Comparison of ENCODE assay signal across 9 mouse cellular contexts in genomic region chr4:151095207-151095606, GRCm38 (mm10). TPM values are rescaled to one million over a fixed set of nuclear protein-coding genes. Genes with fewer than 3 reads are reported as not detected.
A peak's percentile ranks its signal among the peaks of the same experiment; 100 is the strongest.
DNase-seq lines count a peak whose midpoint lies in the region; ATAC-seq and TF ChIP-seq lines count a peak whose summit lies in the region.
"Had no signal": no experiment of that assay in that cellular context is flagged by ENCODE, and none has a peak within 500 bp of the region (broad histone marks: within the 10 kb centered on the region; RNA-seq: fewer than 3 reads in every experiment).

No protein-coding gene starts in this region.

- no peaks in the 10 kb centered on the region; the same call in 1 of the 2 replicates for H3K4me1 ChIP-seq in hindbrain, postnatal 0 days (ENCODE audit: insufficient read depth, low read length)
- H3K4me1 ChIP-seq in hindbrain, embryonic 12.5 days: peaks cover 15% of the 10 kb centered on the region
- no peaks in the 10 kb centered on the region for H3K4me1 ChIP-seq in lung, postnatal 0 days (ENCODE audit: insufficient read depth, low read depth, low read length)

- in situ Hi-C loops in Patski (cut with MboI; ENCODE audit: low pct_unique_long_range_greater_than_20kb): no loop called here

- CTCF ChIA-PET in Patski (lab: Charles Lee): interaction anchor here (0.8 to 2.6 kb wide), 4 partner anchors 14 to 45 kb away, joined by 3 to 8 read pairs (median 3); no protein-coding TSS in a partner anchor

- POLR2A ChIA-PET in Patski (lab: Charles Lee): no interaction called here

- no peak overlapping the region for H3K9ac ChIP-seq in hindbrain, postnatal 0 days (replicated peaks; ENCODE audit: low read length)
- H3K9ac ChIP-seq in hindbrain, embryonic 12.5 days: no peak overlapping the region
- no peak overlapping the region for H3K9ac ChIP-seq in lung, postnatal 0 days (replicated peaks; ENCODE audit: low read depth)
- H3K9ac ChIP-seq: limb, embryonic 13.5 days had no signal

- peak; percentile 61; the same call in 1 of the 2 replicates for ATAC-seq in hindbrain, postnatal 0 days
- ATAC-seq in hindbrain, embryonic 12.5 days (ENCODE audit: low FRiP score): no peak
- no peak for ATAC-seq in Patski
- no peak for ATAC-seq in lung, postnatal 0 days

- H3K27me3 ChIP-seq in hindbrain, postnatal 0 days (ENCODE audit: insufficient read depth, low read length): no peaks in the 10 kb centered on the region
- no peaks in the 10 kb centered on the region for H3K27me3 ChIP-seq in hindbrain, embryonic 12.5 days
- H3K27me3 ChIP-seq in Patski: no peaks in the 10 kb centered on the region
- no peaks in the 10 kb centered on the region for H3K27me3 ChIP-seq in lung, postnatal 0 days (replicated peaks; ENCODE audit: insufficient read depth, low read length)
- H3K27me3 ChIP-seq: limb, embryonic 13.5 days had no signal

- H3K4me3 ChIP-seq in hindbrain, postnatal 0 days (ENCODE audit: low read length): no peak overlapping the region
- no peak overlapping the region for H3K4me3 ChIP-seq in hindbrain, embryonic 12.5 days
- H3K4me3 ChIP-seq in lung, postnatal 0 days (ENCODE audit: low read depth, low read length): no peak overlapping the region
- H3K4me3 ChIP-seq: limb, embryonic 13.5 days had no signal

- peak; percentile 79 for DNase-seq in hindbrain, postnatal 0 days (ENCODE audit: low spot score)
- DNase-seq in 416B (ENCODE audit: low read depth): peak; percentile 62
- no peak for DNase-seq in Patski (ENCODE audit: low read depth, low spot score)
- peak; percentile 20 for DNase-seq in embryo, embryonic 9.5 days (ENCODE audit: extremely low spot score)
- DNase-seq in lung, postnatal 0 days (ENCODE audit: low spot score): peak; percentile 24
- no peak for DNase-seq in frontal cortex, postnatal 14 days (ENCODE audit: low spot score in 2 of 2)
- no peak for DNase-seq in ovary, postnatal 36 days (ENCODE audit: low spot score)

- H3K27ac ChIP-seq in hindbrain, postnatal 0 days: 0 out of 2 replicates have a peak overlapping the region, but pooled peaks have one; percentile 11
- no peak overlapping the region for H3K27ac ChIP-seq in hindbrain, embryonic 12.5 days
- H3K27ac ChIP-seq in lung, postnatal 0 days (ENCODE audit: low read length): no peak overlapping the region
- H3K27ac ChIP-seq: limb, embryonic 13.5 days had no signal

- 24% methylated on average over 2 of the region's 2 CpGs for WGBS in hindbrain, postnatal 0 days
- 34% methylated on average over 2 of the region's 2 CpGs for WGBS in hindbrain, embryonic 12.5 days
- 36% methylated on average over 2 of the region's 2 CpGs for WGBS in lung, postnatal 0 days

- TF ChIP-seq EP300 in lung, postnatal 0 days (IDR thresholded peaks at IDR 0.05): no peak

- H3K36me3 ChIP-seq in hindbrain, postnatal 0 days (ENCODE audit: insufficient read depth, low read length): no peaks in the 10 kb centered on the region
- H3K36me3 ChIP-seq in hindbrain, embryonic 12.5 days: peaks cover 9% of the 10 kb centered on the region; the same call in 1 of the 2 replicates
- no peaks in the 10 kb centered on the region for H3K36me3 ChIP-seq in lung, postnatal 0 days (ENCODE audit: insufficient read depth, low read length)
- H3K36me3 ChIP-seq: limb, embryonic 13.5 days had no signal

- no peaks in the 10 kb centered on the region for H3K9me3 ChIP-seq in hindbrain, postnatal 0 days (ENCODE audit: low read length)
- H3K9me3 ChIP-seq in hindbrain, embryonic 12.5 days (replicated peaks): no peaks in the 10 kb centered on the region
- no peaks in the 10 kb centered on the region for H3K9me3 ChIP-seq in lung, postnatal 0 days (ENCODE audit: low read length)
- H3K9me3 ChIP-seq: limb, embryonic 13.5 days had no signal

- no peak overlapping the region for H3K4me2 ChIP-seq in hindbrain, postnatal 0 days (ENCODE audit: low read depth, low read length)
- H3K4me2 ChIP-seq in hindbrain, embryonic 12.5 days (replicated peaks): no peak overlapping the region
- H3K4me2 ChIP-seq in lung, postnatal 0 days (replicated peaks; ENCODE audit: low read depth, low read length): no peak overlapping the region
- H3K4me2 ChIP-seq: limb, embryonic 13.5 days had no signal

- TF ChIP-seq CTCF in hindbrain, postnatal 0 days (IDR thresholded peaks at IDR 0.05; ENCODE audit: low read depth): peak; percentile 82
- peak; percentile 63 for TF ChIP-seq CTCF in Patski (IDR thresholded peaks at IDR 0.05)
- TF ChIP-seq CTCF in lung, postnatal 0 days (IDR thresholded peaks at IDR 0.05): peak; percentile 59

RNA-seq across cellular contexts. Expression of gene Gm13090, which starts 5.8 kb away (rescaled TPM):
- not detected in 2 replicates for total RNA-seq in hindbrain, postnatal 0 days (2014; rRNA removed)
- not detected in 2 replicates for polyA plus RNA-seq in hindbrain, postnatal 0 days (2015; fragmentation: Nextera tagmentation; extraction: Ambion mirVana)
- polyA plus RNA-seq in hindbrain, embryonic 12.5 days (2016; fragmentation: Nextera tagmentation; extraction: Ambion mirVana): not detected in 2 replicates
- polyA plus RNA-seq in Patski (2021): not detected
- polyA plus RNA-seq in lung, postnatal 0 days (2015; fragmentation: Nextera tagmentation; extraction: Ambion mirVana): not detected in 2 replicates
- polyA plus RNA-seq: limb, embryonic 13.5 days had no signal

RNA-seq across cellular contexts. Expression of gene Vamp3, which starts 37.4 kb away (rescaled TPM):
- total RNA-seq in hindbrain, postnatal 0 days (2014; rRNA removed): 34.2 and 35.2 TPM in 2 replicates
- polyA plus RNA-seq in hindbrain, postnatal 0 days (2015; fragmentation: Nextera tagmentation; extraction: Ambion mirVana): 56.3 and 57.0 TPM in 2 replicates
- polyA plus RNA-seq in hindbrain, embryonic 12.5 days (2016; fragmentation: Nextera tagmentation; extraction: Ambion mirVana): 85.7 and 86.3 TPM in 2 replicates
- 39.6 TPM for polyA plus RNA-seq in Patski (2021)
- polyA plus RNA-seq in lung, postnatal 0 days (2015; fragmentation: Nextera tagmentation; extraction: Ambion mirVana): 122 and 141 TPM in 2 replicates

RNA-seq across cellular contexts. Expression of gene Per3, which starts 50.7 kb away (rescaled TPM):
- total RNA-seq in hindbrain, postnatal 0 days (2014; rRNA removed): 4.0 and 11.4 TPM in 2 replicates
- polyA plus RNA-seq in hindbrain, postnatal 0 days (2015; fragmentation: Nextera tagmentation; extraction: Ambion mirVana): 4.7 and 5.0 TPM in 2 replicates
- 5.6 and 6.0 TPM in 2 replicates for polyA plus RNA-seq in hindbrain, embryonic 12.5 days (2016; fragmentation: Nextera tagmentation; extraction: Ambion mirVana)
- polyA plus RNA-seq in Patski (2021): 7.4 TPM
- polyA plus RNA-seq in lung, postnatal 0 days (2015; fragmentation: Nextera tagmentation; extraction: Ambion mirVana): 22.9 and 27.1 TPM in 2 replicates

Comparison
In these comparisons a context has a peak if more than half of its experiments do, and no peak if none do; other contexts are left out.
1. DNase-seq: peak in hindbrain, postnatal 0 days (single experiment), 416B (single experiment), embryo, embryonic 9.5 days (single experiment) and lung, postnatal 0 days (single experiment); none in Patski (single experiment), frontal cortex, postnatal 14 days (0 of 2) and ovary, postnatal 36 days (single experiment).
2. Peak in every context shown above with its lines, with median percentiles within 50 percentile points of each other: CTCF ChIP-seq.